Mouse (Mus musculus) cerebellum, adult 2 months (tissue): ENCODE measurements at regions not wholly inside any gene's neighbourhood (a gene's known extent, or its start where the extent isn't known, plus 50 kb on each side); places are given as distances from the start of the nearest gene placed in this dataset.

Experiments used
- CTCF ChIP-seq: fragments of 200-500 bp; IDR thresholded peaks from 2 replicates; pipeline ENCODE4 v1.5.1; 2011; ENCODE audit warnings: low read depth, mild to moderate bottlenecking, control low read depth, low read length, moderate library complexity, borderline replicate concordance; ENCODE audit not compliant: insufficient read depth
- POLR2A ChIP-seq: fragments of 200-500 bp; IDR thresholded peaks from 2 replicates; pipeline ENCODE4 v1.6.1; 2011; ENCODE audit warnings: low read length, control low read depth, borderline replicate concordance; ENCODE audit not compliant: insufficient read depth

GRCm38 (mm10) chrX:142560209-142560912 is 120.8 kb upstream of the Tmem164 start:
- TF ChIP-seq POLR2A (no peak), CTCF (0 out of 2 replicates have a peak, but pooled peaks have one; percentile 8)
